ENCODE assay signal across 1 mouse cellular context in genomic region chr5:143527486-143528307, GRCm38 (mm10).
TF ChIP-seq lines count a peak whose summit lies in the region.

Gene Rac1, minus strand, starts transcription at chr5:143528036.

TF ChIP-seq in CH12.LX, 34 proteins besides CTCF, POLR2A, EP300 and RAD21 (continued from another document):
- peak; percentile 51; the same call in 1 of the 2 replicates for TF ChIP-seq ZMIZ1 (IDR thresholded peaks at IDR 0.05; ENCODE audit: low read depth, low read length)
- TF ChIP-seq SIN3A (IDR thresholded peaks at IDR 0.05; ENCODE audit: low read length): peak; percentile 86
- TF ChIP-seq GABPA (IDR thresholded peaks at IDR 0.05; ENCODE audit: insufficient replicate concordance, low read depth, low read length): no peak
- TF ChIP-seq CHD2 (IDR thresholded peaks at IDR 0.05; ENCODE audit: low read length): peak; percentile 88
- no peak for TF ChIP-seq MEF2A (IDR thresholded peaks at IDR 0.05; ENCODE audit: borderline replicate concordance, low read depth, low read length)
- TF ChIP-seq TBP (conservative IDR thresholded peaks at IDR 0.05; ENCODE audit: low read depth, low read length): peak; percentile 56; the same call in 1 of the 2 replicates
- TF ChIP-seq IRF4 (IDR thresholded peaks at IDR 0.05; ENCODE audit: low read depth, low read length): peak; percentile 44; the same call in 1 of the 2 replicates
- TF ChIP-seq E2F4 (IDR thresholded peaks at IDR 0.05; ENCODE audit: insufficient replicate concordance, low read depth, low read length): 0 out of 2 replicates have a peak, but pooled peaks have one; percentile 53
- TF ChIP-seq TCF12 (IDR thresholded peaks at IDR 0.05; ENCODE audit: low read depth, low read length): peak; percentile 74
- peak; percentile 80 for TF ChIP-seq ELF1 (IDR thresholded peaks at IDR 0.05; ENCODE audit: low read depth, low read length)
- no peak for TF ChIP-seq ZNF384 (IDR thresholded peaks at IDR 0.05; ENCODE audit: low read depth, low read length)
- TF ChIP-seq USF2 (conservative IDR thresholded peaks at IDR 0.05; ENCODE audit: low read depth, low read length): no peak
- no peak for TF ChIP-seq CHD1 (IDR thresholded peaks at IDR 0.05; ENCODE audit: low read depth, low read length)
- TF ChIP-seq PAX5 (IDR thresholded peaks at IDR 0.05; ENCODE audit: low read length): no peak
- TF ChIP-seq KAT2A (IDR thresholded peaks at IDR 0.05; ENCODE audit: insufficient replicate concordance, low read length): peak; percentile 67; the same call in 1 of the 2 replicates
- no peak for TF ChIP-seq ETS1 (conservative IDR thresholded peaks at IDR 0.05; ENCODE audit: low read depth, low read length)
- TF ChIP-seq NELFE (IDR thresholded peaks at IDR 0.05; ENCODE audit: low read depth, low read length): peak; percentile 89
